Mouse (Mus musculus) cortical plate, adult 2 months (tissue): Measurements from ENCODE around the gene Ndrg3.

Experiments
- CTCF ChIP-seq: fragments of 200-500 bp; IDR thresholded peaks from 2 replicates; pipeline ENCODE4 v1.5.1; 2011; ENCODE audit warnings: mild to moderate bottlenecking, control low read depth, low read length; ENCODE audit not compliant: insufficient read depth; ENCODE audit errors: extremely low read depth
- POLR2A ChIP-seq: fragments of 200-500 bp; IDR thresholded peaks from 2 replicates; pipeline ENCODE4 v1.6.1; 2011; ENCODE audit warnings: mild to moderate bottlenecking, low read length, control low read depth; ENCODE audit not compliant: insufficient read depth; ENCODE audit errors: extremely low read depth

GRCm38 (mm10) chr2:157007234-157007596, 15.4 kb upstream of the Ndrg3 start:
- TF ChIP-seq CTCF (no peak), POLR2A (no peak)
